In genomic region chr11:118219066-118219465, GRCm38 (mm10) we compare ENCODE assay signal across 23 mouse cellular contexts. TPM values are rescaled to one million over a fixed set of nuclear protein-coding genes. Genes with fewer than 3 reads are reported as not detected.
A peak's percentile ranks its signal among the peaks of the same experiment; 100 is the strongest.
DNase-seq lines count a peak whose midpoint lies in the region; ATAC-seq and TF ChIP-seq lines count a peak whose summit lies in the region.
"Had no signal": no experiment of that assay in that cellular context is flagged by ENCODE, and none has a peak within 500 bp of the region (broad histone marks: within the 10 kb centered on the region; RNA-seq: fewer than 3 reads in every experiment).

No protein-coding gene starts in this region.

- peak; percentile 8; the same call in 1 of the 2 replicates for ATAC-seq in neutrophil, adult 5-6 weeks (ENCODE audit: extremely low read depth, insufficient number of reproducible peaks, low FRiP score, poor library complexity, severe bottlenecking)
- ATAC-seq: activated CD4-positive, CD25-positive, alpha-beta regulatory T cell, adult 4 months; forebrain, embryonic 13.5 days; forebrain, embryonic 15.5 days; forebrain, postnatal 0 days; Patski had no signal

- H3K4me1 ChIP-seq in brown adipose tissue, adult 24 weeks (ENCODE audit: control insufficient read depth, insufficient read depth, insufficient read length, low read length): peaks cover 53% of the 10 kb centered on the region
- H3K4me1 ChIP-seq: forebrain, embryonic 13.5 days; forebrain, embryonic 15.5 days had no signal

- no peak for DNase-seq in gastrocnemius, adult 2 months
- no peak for DNase-seq in gastrocnemius, postnatal 4 days (ENCODE audit: low spot score in 2 of 2)
- DNase-seq in B cell, adult 2 months: peak; percentile 70 to 73
- no peak for DNase-seq in ovary, postnatal 10 days (ENCODE audit: low spot score)
- no peak for DNase-seq in cerebellum, postnatal 14 days
- no peak for DNase-seq in ovary, postnatal 36 days (ENCODE audit: low spot score)
- DNase-seq: adrenal gland, adult 8-10 months; adrenal gland, postnatal 14 days; adrenal gland, postnatal 36 days; cerebellum, adult 11 months; cerebellum, adult 18-20 months; cerebellum, adult 8-10 months; cerebellum, adult 9-11 months; cerebellum, postnatal 25 days; forebrain, postnatal 0 days had no signal

- no peak for TF ChIP-seq CTCF in gastrocnemius, adult 2 months (IDR thresholded peaks at IDR 0.05)

- intact Hi-C loops in gastrocnemius, adult 2 months (cut with DNase I): no loop called here

- no peak overlapping the region for H3K4me3 ChIP-seq in gastrocnemius, adult 2 months
- no peak overlapping the region for H3K4me3 ChIP-seq in brown adipose tissue, adult 24 weeks (ENCODE audit: insufficient read depth, low read depth, low read length)
- H3K4me3 ChIP-seq: embryonic facial prominence, embryonic 10.5 days; embryonic facial prominence, embryonic 12.5 days; forebrain, embryonic 13.5 days; forebrain, embryonic 15.5 days had no signal

- H3K27ac ChIP-seq in gastrocnemius, adult 2 months: 0 out of 2 replicates have a peak overlapping the region, but pooled peaks have one; percentile 1
- H3K27ac ChIP-seq in brown adipose tissue, adult 24 weeks (replicated peaks; ENCODE audit: low read depth, low read length): peak overlapping the region; percentile 31; the same call in 1 of the 2 replicates
- H3K27ac ChIP-seq: embryonic facial prominence, embryonic 10.5 days; embryonic facial prominence, embryonic 12.5 days; forebrain, embryonic 13.5 days; forebrain, embryonic 15.5 days had no signal

RNA-seq across cellular contexts. Expression of gene Cyth1, which starts 29.3 kb away (rescaled TPM):
- total RNA-seq in gastrocnemius, adult 2 months (2021): 10 to 100 TPM; 28.6 to 49.6 TPM
- total RNA-seq in gastrocnemius, postnatal 4 days (2021): 10 to 100 TPM; 28.4 to 32.2 TPM
- polyA plus RNA-seq in brown adipose tissue, adult 24 weeks (2012; ENCODE audit: insufficient read depth, insufficient read length, missing spikeins): 37.2 and 41.9 TPM in 2 replicates
- total RNA-seq in neutrophil, adult 5-6 weeks (2017): 155 and 192 TPM in 2 replicates

Comparison
In these comparisons a context has a peak if more than half of its experiments do, and no peak if none do; other contexts are left out.
1. DNase-seq: peak in B cell, adult 2 months (2 of 2); none in gastrocnemius, adult 2 months (single experiment), gastrocnemius, postnatal 4 days (0 of 2), ovary, postnatal 10 days (single experiment), cerebellum, postnatal 14 days (0 of 2) and ovary, postnatal 36 days (single experiment).